Mouse (Mus musculus) left cerebral cortex, postnatal 36 days (tissue): Measurements from ENCODE around the gene Vmn2r21. TPM values are rescaled to one million over a fixed set of nuclear protein-coding genes. Genes with fewer than 3 reads are reported as not detected.
"Not testable (repeated sequence)": the region's sequence is repeated elsewhere in the genome, so short reads cannot be mapped to it uniquely, and the experiment has no call there.

ENCODE experiments used
- DNase-seq, 2 experiments: peaks; one replicate each; pipeline ENCODE4 v3.0.0; 2021 to 2022; ENCODE audit warnings: low spot score in 2 of 2, mixed read lengths in 1 of 2
- intact Hi-C: fragments of 180-260 bp; cut with DNase I; formaldehyde crosslinking; loops from one replicate; pipeline ENCODE4 v1.15.1; 2025
- total RNA-seq, 2 experiments: library from RNA; stranded (reverse); gene quantifications; 2 replicates each; pipeline ENCODE4 v1.2.3; 2021

Gene Vmn2r21
- total RNA-seq: not detected

DNA sequence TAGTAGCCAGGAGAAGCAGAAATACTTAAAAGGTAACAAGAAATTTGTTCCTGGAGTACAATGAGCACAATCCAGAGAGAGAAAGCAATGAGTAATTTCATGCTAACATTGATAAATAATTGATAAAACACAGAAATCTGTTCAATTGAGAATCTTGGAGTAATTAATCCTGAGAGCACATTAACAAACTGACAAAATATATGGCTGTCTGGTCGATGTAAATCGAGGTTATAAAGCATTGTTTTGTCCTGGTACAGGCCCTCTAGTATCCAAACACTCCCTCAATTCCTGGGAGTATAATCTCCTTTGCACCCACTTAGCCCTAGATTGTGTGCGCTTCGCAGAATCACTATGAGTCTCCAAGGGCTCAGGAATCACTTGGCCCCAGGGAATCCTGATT lies at the start of gene Vmn2r21:
TSS of gene Vmn2r21 (minus strand) at position 101 of the 400 bp plus-strand sequence.
- intact Hi-C loops, DNase-seq: not testable (repeated sequence)

DNA sequence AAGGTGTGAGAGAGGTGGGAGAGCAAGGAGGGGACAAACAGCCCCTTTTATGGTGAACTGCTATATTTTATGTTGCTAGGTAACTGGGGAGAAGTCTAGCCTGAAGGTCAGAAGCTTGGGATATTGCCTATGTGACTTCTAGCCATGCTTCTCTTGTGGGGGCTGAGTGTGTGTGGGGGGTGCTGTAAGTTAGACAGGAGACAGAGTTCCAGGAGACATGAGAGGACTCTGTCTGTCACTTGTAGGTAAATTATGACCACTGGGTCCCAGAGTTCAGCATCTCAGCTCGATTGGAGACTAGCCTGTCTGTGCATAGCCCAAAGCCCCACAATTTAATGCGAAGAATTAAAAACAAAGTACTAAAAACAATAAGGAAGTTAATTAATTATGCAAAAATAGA lies 41.5 kb upstream of the Vmn2r21 start:
- intact Hi-C loops: not testable (repeated sequence)

DNA sequence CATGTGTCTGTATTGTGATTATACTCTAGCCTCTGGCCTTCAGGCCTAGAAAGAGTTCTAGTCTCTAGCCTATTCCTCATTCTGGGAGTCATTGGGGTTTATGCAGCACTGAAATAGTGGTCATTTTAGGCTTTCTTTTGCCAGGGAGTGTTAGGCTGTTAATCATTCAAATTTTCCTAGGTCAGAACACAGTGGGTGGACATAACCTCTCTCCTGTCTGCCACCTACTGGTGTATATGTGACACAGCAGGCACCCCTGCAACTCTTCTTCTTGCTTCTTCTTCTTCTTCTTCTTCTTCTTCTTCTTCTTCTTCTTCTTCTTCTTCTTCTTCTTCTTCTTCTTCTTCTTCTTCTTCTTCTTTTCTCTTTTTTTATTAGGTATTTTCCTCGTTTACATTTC lies 6.5 kb upstream of the Vmn2r21 start:
- intact Hi-C loops: not testable (repeated sequence)

More for the DNA sequence above, 41.5 kb upstream of the Vmn2r21 start:
- DNase-seq: not testable (repeated sequence)

DNA sequence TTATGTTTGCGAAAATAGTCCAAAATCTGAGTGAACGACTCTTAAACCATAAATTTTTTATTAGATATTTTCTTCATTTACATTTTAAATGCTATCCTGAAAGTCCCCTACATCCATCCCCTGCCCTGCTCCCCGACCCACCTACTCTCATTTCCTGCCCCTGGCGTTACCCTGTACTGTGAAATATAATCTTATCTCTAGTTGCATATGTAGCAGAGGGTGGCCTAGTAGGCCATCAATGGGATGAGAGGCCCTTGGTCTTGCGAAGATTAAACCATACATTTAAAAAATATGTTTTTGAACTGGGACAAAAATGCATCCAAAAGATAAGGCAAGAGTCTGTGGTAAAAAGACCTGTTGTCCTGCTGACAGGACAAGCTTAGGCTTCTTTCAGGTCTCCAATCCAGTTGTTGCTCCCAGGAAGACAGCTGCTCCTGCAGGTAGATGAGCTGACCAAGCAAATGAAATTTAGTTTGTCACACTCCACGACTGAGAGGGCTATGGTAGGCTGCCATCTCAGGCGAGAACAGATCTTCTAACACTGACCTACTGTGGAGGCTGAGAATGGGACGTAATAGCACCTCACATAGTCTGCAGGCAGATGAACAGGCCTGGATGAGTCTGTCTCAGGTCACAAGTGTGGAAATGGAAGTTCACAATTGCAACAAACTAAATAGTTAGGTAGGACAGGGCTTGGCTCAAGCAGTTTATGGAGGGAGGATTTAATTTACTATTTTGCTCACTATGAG lies 10.8 kb downstream of the Vmn2r21 start:
- DNase-seq, intact Hi-C loops: not testable (repeated sequence)

More for the DNA sequence above, 6.5 kb upstream of the Vmn2r21 start:
- DNase-seq: not testable (repeated sequence)

- intact Hi-C loops, DNase-seq: not testable (repeated sequence)
These were observed 60.2 kb downstream of the Vmn2r21 start for GRCm38 (mm10) chr6:123473045-123473444.

GRCm38 (mm10) chr6:123472458-123472987 lies 60.7 kb downstream of the Vmn2r21 start:
- intact Hi-C loops, DNase-seq: not testable (repeated sequence)

- DNase-seq, intact Hi-C loops: not testable (repeated sequence)
These were observed 64.6 kb downstream of the Vmn2r21 start for GRCm38 (mm10) chr6:123468651-123469050.

Other genes with a start within 250 kb of the Vmn2r21 start
- not detected for gene Clec4e, start 243.5 kb downstream of the Vmn2r21 start, total RNA-seq
- not detected for gene Vmn2r19, start 225.1 kb downstream of the Vmn2r21 start, total RNA-seq
- not detected for gene Vmn2r20, start 115.3 kb downstream of the Vmn2r21 start, total RNA-seq
- gene Vmn2r22, start 117.3 kb upstream of the Vmn2r21 start, total RNA-seq: not detected
- not detected for gene Vmn2r23, start 169.3 kb upstream of the Vmn2r21 start, total RNA-seq
- under 1 TPM in 1 of 2 experiments, not detected in 1; 0.05 TPM for gene Vmn2r24, start 245.5 kb upstream of the Vmn2r21 start, total RNA-seq